Comparison of ENCODE assay signal across 23 mouse cellular contexts in the genomic region with DNA sequence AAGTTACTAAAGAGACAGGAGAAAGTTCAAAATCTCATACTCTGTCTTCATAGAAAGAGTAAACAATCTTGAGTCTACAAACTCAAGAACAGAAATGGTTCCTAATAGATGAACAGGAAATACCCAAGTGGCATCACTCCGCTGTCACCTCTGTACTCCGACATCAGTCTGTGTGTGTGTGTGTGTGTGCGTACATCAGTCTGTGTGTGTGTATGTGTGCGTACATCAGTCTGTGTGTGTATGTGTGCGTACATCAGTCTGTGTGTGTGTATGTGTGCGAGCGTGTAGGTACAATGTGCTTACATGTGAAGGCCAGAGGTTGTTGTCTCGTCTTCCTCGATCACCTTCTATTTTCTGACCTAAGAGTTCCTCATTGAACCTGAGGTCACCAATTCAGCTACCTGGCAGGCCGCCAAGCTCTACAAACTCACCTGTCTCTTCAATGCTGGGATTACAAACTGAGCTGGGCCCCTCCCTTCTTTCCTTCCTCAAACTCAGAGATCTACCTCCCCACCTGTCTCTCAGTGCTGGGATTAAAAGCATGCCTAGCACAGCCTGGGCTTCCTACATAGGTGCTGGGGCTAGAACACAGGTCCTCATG. TPM values are rescaled to one million over a fixed set of nuclear protein-coding genes. Genes with fewer than 3 reads are reported as not detected.
DNase-seq lines count a peak whose midpoint lies in the region; ATAC-seq and TF ChIP-seq lines count a peak whose summit lies in the region.
"Had no signal": no experiment of that assay in that cellular context is flagged by ENCODE, and none has a peak within 500 bp of the region (broad histone marks: within the 10 kb centered on the region; RNA-seq: fewer than 3 reads in every experiment).

No protein-coding gene starts in this region.

- peaks cover 46% of the 10 kb centered on the region for H3K36me3 ChIP-seq in liver, embryonic 11.5 days (ENCODE audit: control insufficient read depth, insufficient read depth, low read length)
- H3K36me3 ChIP-seq in MEL (ENCODE audit: control insufficient read depth in 1 of 2, insufficient read depth in 2 of 2, low read length in 2 of 2) = peaks cover 8 to 31% of the 10 kb centered on the region in 2 experiments
- H3K36me3 ChIP-seq in liver, postnatal 0 days (replicated peaks; ENCODE audit: insufficient read depth, low read length) = peaks cover 36% of the 10 kb centered on the region

- ATAC-seq in liver, embryonic 11.5 days (replicated peaks; ENCODE audit: low FRiP score) = no peak
- no peak for ATAC-seq in liver, postnatal 0 days
- no peak for ATAC-seq in inflammation-experienced regulatory T-cells, adult 6 months
- ATAC-seq: CD4-positive, CD25-positive, alpha-beta regulatory T cell, adult 4 months; forebrain, embryonic 14.5 days; forebrain, postnatal 0 days; Patski had no signal

- TF ChIP-seq EP300 in MEL (IDR thresholded peaks at IDR 0.05; ENCODE audit: low read depth in 1 of 2, low read length in 2 of 2) = no peak
- TF ChIP-seq EP300 in liver, postnatal 0 days (IDR thresholded peaks at IDR 0.05; ENCODE audit: low read depth) = no peak

- H3K79me2 ChIP-seq in MEL (ENCODE audit: control insufficient read depth, insufficient read depth, low read length, poor library complexity) = peaks cover 66% of the 10 kb centered on the region

- H3K27ac ChIP-seq in liver, embryonic 11.5 days (ENCODE audit: low read depth, low read length) = no peak overlapping the region
- no peak overlapping the region for H3K27ac ChIP-seq in MEL (ENCODE audit: control insufficient read depth, low read depth, low read length)
- H3K27ac ChIP-seq in liver, postnatal 0 days (ENCODE audit: low read depth) = peak overlapping the region; percentile 11; the same call in 1 of the 2 replicates
- H3K27ac ChIP-seq: embryonic facial prominence, embryonic 12.5 days; embryonic facial prominence, embryonic 15.5 days; heart, adult 2 months; heart, embryonic 10.5 days; hindbrain, embryonic 12.5 days; hindbrain, embryonic 15.5 days had no signal

- no peak overlapping the region for H3K9ac ChIP-seq in liver, embryonic 11.5 days (ENCODE audit: low read depth, low read length)
- no peak overlapping the region for H3K9ac ChIP-seq in MEL (ENCODE audit: control insufficient read depth, low read depth, low read length, poor library complexity, severe bottlenecking)
- no peak overlapping the region for H3K9ac ChIP-seq in liver, postnatal 0 days (replicated peaks)
- H3K9ac ChIP-seq: embryonic facial prominence, embryonic 12.5 days; embryonic facial prominence, embryonic 15.5 days; forebrain, postnatal 0 days; hindbrain, embryonic 12.5 days; hindbrain, embryonic 15.5 days had no signal

- TF ChIP-seq CTCF in MEL (IDR thresholded peaks at IDR 0.05 in 2 of 3, conservative IDR thresholded peaks at IDR 0.05 in 1 of 3; ENCODE audit: control insufficient read depth in 1 of 3, insufficient read depth in 1 of 3, low read depth in 2 of 3, low read length in 3 of 3, poor library complexity in 1 of 3, severe bottlenecking in 1 of 3) = no peak
- TF ChIP-seq CTCF in liver, postnatal 0 days (IDR thresholded peaks at IDR 0.05; ENCODE audit: low read depth) = no peak

- TF ChIP-seq POLR2A in MEL (IDR thresholded peaks at IDR 0.05; ENCODE audit: control insufficient read depth in 1 of 2, insufficient read depth in 1 of 2, low read depth in 1 of 2, low read length in 2 of 2, poor library complexity in 1 of 2) = peak in 1 of 2 experiments; percentile 22; a peak in 1 of 4 replicates

- no peak overlapping the region for H3K4me2 ChIP-seq in liver, embryonic 11.5 days
- no peak overlapping the region for H3K4me2 ChIP-seq in liver, postnatal 0 days (ENCODE audit: low read depth, low read length)
- H3K4me2 ChIP-seq: embryonic facial prominence, embryonic 12.5 days; embryonic facial prominence, embryonic 15.5 days; hindbrain, embryonic 12.5 days; hindbrain, embryonic 15.5 days had no signal

- H3K4me3 ChIP-seq in liver, embryonic 11.5 days (ENCODE audit: low read depth, low read length) = peak overlapping the region; percentile 9; the same call in 1 of the 2 replicates
- no peak overlapping the region for H3K4me3 ChIP-seq in MEL (ENCODE audit: control insufficient read depth in 1 of 2, insufficient read depth in 1 of 2, low read depth in 2 of 2, low read length in 2 of 2)
- H3K4me3 ChIP-seq in liver, postnatal 0 days (ENCODE audit: low read depth, low read length) = no peak overlapping the region
- H3K4me3 ChIP-seq: embryonic facial prominence, embryonic 12.5 days; embryonic facial prominence, embryonic 15.5 days; heart, adult 2 months; heart, embryonic 10.5 days; hindbrain, embryonic 12.5 days; hindbrain, embryonic 15.5 days had no signal

- H3K9me3 ChIP-seq in liver, embryonic 11.5 days (ENCODE audit: control insufficient read depth, low read length) = no peaks in the 10 kb centered on the region
- no peaks in the 10 kb centered on the region for H3K9me3 ChIP-seq in MEL (replicated peaks; ENCODE audit: insufficient read depth, low read length)
- H3K9me3 ChIP-seq in liver, postnatal 0 days (ENCODE audit: low read length) = no peaks in the 10 kb centered on the region
- H3K9me3 ChIP-seq: embryonic facial prominence, embryonic 12.5 days; embryonic facial prominence, embryonic 15.5 days; heart, embryonic 10.5 days; hindbrain, embryonic 12.5 days; hindbrain, embryonic 15.5 days had no signal

- TF ChIP-seq RAD21 in MEL (IDR thresholded peaks at IDR 0.05; ENCODE audit: low read depth, low read length) = no peak

- WGBS in liver, embryonic 11.5 days = 95% methylated on average over 10 of the region's 10 CpGs
- WGBS in liver, postnatal 0 days (ENCODE audit: insufficient replicate concordance) = 84% methylated on average over 10 of the region's 10 CpGs

- H3K27me3 ChIP-seq in liver, embryonic 11.5 days (replicated peaks; ENCODE audit: control insufficient read depth, insufficient read depth, low read length) = no peaks in the 10 kb centered on the region
- H3K27me3 ChIP-seq in MEL (ENCODE audit: control insufficient read depth in 1 of 2, insufficient read depth in 2 of 2, low read length in 2 of 2) = no peaks in the 10 kb centered on the region
- no peaks in the 10 kb centered on the region for H3K27me3 ChIP-seq in liver, postnatal 0 days (ENCODE audit: insufficient read depth, low read length)
- H3K27me3 ChIP-seq: embryonic facial prominence, embryonic 12.5 days; embryonic facial prominence, embryonic 15.5 days; hindbrain, embryonic 12.5 days; hindbrain, embryonic 15.5 days; Patski had no signal

- no peak for DNase-seq in liver, embryonic 11.5 days (ENCODE audit: low spot score)
- DNase-seq in liver (no peak), MEL (ENCODE audit: low read depth, low spot score) (no peak)
- DNase-seq in liver, postnatal 0 days = peak; percentile 73
- DNase-seq in yolk sac, embryonic 10.5 days (ENCODE audit: low spot score) = peak; percentile 66
- DNase-seq in kidney, postnatal 14 days = no peak
- DNase-seq: adrenal gland, postnatal 10 days; adrenal gland, postnatal 36 days; cerebellum, adult 18-20 months; cerebellum, adult 9-11 months; cerebellum, postnatal 25 days; forebrain, postnatal 0 days; gastrocnemius, postnatal 25 days; heart, adult 2 months had no signal

- H3K4me1 ChIP-seq in liver, embryonic 11.5 days (replicated peaks; ENCODE audit: control insufficient read depth, insufficient read depth, low read length) = peaks cover 21% of the 10 kb centered on the region
- peaks cover 5 to 13% of the 10 kb centered on the region in 2 experiments; a peak in 3 of 4 replicates for H3K4me1 ChIP-seq in MEL (ENCODE audit: control insufficient read depth in 1 of 2, insufficient read depth in 2 of 2, low read length in 2 of 2)
- peaks cover 31% of the 10 kb centered on the region for H3K4me1 ChIP-seq in liver, postnatal 0 days (ENCODE audit: insufficient read depth)

RNA-seq across cellular contexts. Expression of a gene that starts 3.6 kb away (rescaled TPM):
- 311 and 329 TPM in 2 replicates for polyA plus RNA-seq in liver, embryonic 11.5 days (2014; fragmentation: Nextera tagmentation; extraction: Ambion mirVana)
- 378 and 391 TPM in 2 replicates for total RNA-seq in MEL (2012; rRNA removed)
- 100 to 1,000 TPM in 1 of 2 experiments, not detected in 1; 346 TPM for polyA plus RNA-seq in MEL (2012; ENCODE audit: insufficient read depth in 1 of 2, insufficient read length in 2 of 2, low read depth in 1 of 2, low replicate concordance in 2 of 2, missing spikeins in 1 of 2)
- polyA plus RNA-seq in liver, postnatal 0 days (2015; fragmentation: Nextera tagmentation; extraction: Ambion mirVana) = 93.2 and 96.9 TPM in 2 replicates
- polyA plus RNA-seq in inflammation-experienced regulatory T-cells, adult 6 months (2017; shearing (Covaris generic)) = 100 to 1,000 TPM; 373 to 490 (median 480) TPM

RNA-seq across cellular contexts. Expression of a gene that starts 3.7 kb away (rescaled TPM):
- 640 and 660 TPM in 2 replicates for polyA plus RNA-seq in liver, embryonic 11.5 days (2014; fragmentation: Nextera tagmentation; extraction: Ambion mirVana)
- 623 and 706 TPM in 2 replicates for total RNA-seq in MEL (2012; rRNA removed)
- 100 to 1,000 TPM; 309 to 815 TPM for polyA plus RNA-seq in MEL (2012; ENCODE audit: insufficient read depth in 1 of 2, insufficient read length in 2 of 2, low read depth in 1 of 2, low replicate concordance in 2 of 2, missing spikeins in 1 of 2)
- polyA plus RNA-seq in liver, postnatal 0 days (2015; fragmentation: Nextera tagmentation; extraction: Ambion mirVana) = 308 and 318 TPM in 2 replicates
- 10 to 100 TPM; 60.8 to 70.7 (median 70.0) TPM for polyA plus RNA-seq in inflammation-experienced regulatory T-cells, adult 6 months (2017; shearing (Covaris generic))

RNA-seq across cellular contexts. Expression of a gene that starts 30.1 kb away (rescaled TPM):
- polyA plus RNA-seq in liver, embryonic 11.5 days (2014; fragmentation: Nextera tagmentation; extraction: Ambion mirVana) = 49.5 and 50.3 TPM in 2 replicates
- total RNA-seq in MEL (2012; rRNA removed) = 74.1 and 91.9 TPM in 2 replicates
- polyA plus RNA-seq in MEL (2012; ENCODE audit: insufficient read depth in 1 of 2, insufficient read length in 2 of 2, low read depth in 1 of 2, low replicate concordance in 2 of 2, missing spikeins in 1 of 2) = 100 to 1,000 TPM in 1 of 2 experiments, not detected in 1; 184 TPM
- 39.2 and 45.1 TPM in 2 replicates for polyA plus RNA-seq in liver, postnatal 0 days (2015; fragmentation: Nextera tagmentation; extraction: Ambion mirVana)
- polyA plus RNA-seq in inflammation-experienced regulatory T-cells, adult 6 months (2017; shearing (Covaris generic)) = 100 to 1,000 TPM; 143 to 191 (median 176) TPM

RNA-seq across cellular contexts. Expression of a gene that starts 32.8 kb away (rescaled TPM):
- 147 and 167 TPM in 2 replicates for polyA plus RNA-seq in liver, embryonic 11.5 days (2014; fragmentation: Nextera tagmentation; extraction: Ambion mirVana)
- total RNA-seq in MEL (2012; rRNA removed) = 41.9 and 57.4 TPM in 2 replicates
- 10 to 100 TPM in 1 of 2 experiments, not detected in 1; 62.9 TPM for polyA plus RNA-seq in MEL (2012; ENCODE audit: insufficient read depth in 1 of 2, insufficient read length in 2 of 2, low read depth in 1 of 2, low replicate concordance in 2 of 2, missing spikeins in 1 of 2)
- 148 and 157 TPM in 2 replicates for polyA plus RNA-seq in liver, postnatal 0 days (2015; fragmentation: Nextera tagmentation; extraction: Ambion mirVana)
- 100 to 1,000 TPM; 415 to 626 (median 536) TPM for polyA plus RNA-seq in inflammation-experienced regulatory T-cells, adult 6 months (2017; shearing (Covaris generic))

RNA-seq across cellular contexts. Expression of a gene that starts 45.6 kb away (rescaled TPM):
- polyA plus RNA-seq in liver, embryonic 11.5 days (2014; fragmentation: Nextera tagmentation; extraction: Ambion mirVana) = 84.2 and 90.0 TPM in 2 replicates
- total RNA-seq in MEL (2012; rRNA removed) = 135 and 143 TPM in 2 replicates
- polyA plus RNA-seq in MEL (2012; ENCODE audit: insufficient read depth in 1 of 2, insufficient read length in 2 of 2, low read depth in 1 of 2, low replicate concordance in 2 of 2, missing spikeins in 1 of 2) = 100 to 1,000 TPM in 1 of 2 experiments, not detected in 1; 337 TPM
- 68.7 and 72.6 TPM in 2 replicates for polyA plus RNA-seq in liver, postnatal 0 days (2015; fragmentation: Nextera tagmentation; extraction: Ambion mirVana)
- polyA plus RNA-seq in inflammation-experienced regulatory T-cells, adult 6 months (2017; shearing (Covaris generic)) = 10 to 100 TPM; 20.3 to 27.2 (median 24.9) TPM

Comparison
In these comparisons a context has a peak if more than half of its experiments do, and no peak if none do; other contexts are left out.
1. DNase-seq: peak in liver, postnatal 0 days (single experiment) and yolk sac, embryonic 10.5 days (single experiment); none in liver, embryonic 11.5 days (single experiment), liver (single experiment), MEL (single experiment) and kidney, postnatal 14 days (single experiment).